Comparison of ENCODE assay signal across 15 mouse cellular contexts in genomic region chr6:38240618-38241017, GRCm38 (mm10). TPM values are rescaled to one million over a fixed set of nuclear protein-coding genes. Genes with fewer than 3 reads are reported as not detected.
DNase-seq lines count a peak whose midpoint lies in the region; ATAC-seq lines count a peak whose summit lies in the region.
"Had no signal": no experiment of that assay in that cellular context is flagged by ENCODE, and none has a peak within 500 bp of the region (broad histone marks: within the 10 kb centered on the region; RNA-seq: fewer than 3 reads in every experiment).

No protein-coding gene starts in this region.

- H3K4me2 ChIP-seq in hindbrain, embryonic 14.5 days (replicated peaks), result no peak overlapping the region
- H3K4me2 ChIP-seq: embryonic facial prominence, embryonic 15.5 days had no signal

- H3K27me3 ChIP-seq in hindbrain, embryonic 14.5 days (ENCODE audit: control insufficient read depth, insufficient read depth, low read length), result no peaks in the 10 kb centered on the region
- no peaks in the 10 kb centered on the region for H3K27me3 ChIP-seq in hindbrain, embryonic 10.5 days (ENCODE audit: insufficient read depth, poor library complexity, severe bottlenecking)
- H3K27me3 ChIP-seq: embryonic facial prominence, embryonic 15.5 days had no signal

- H3K36me3 ChIP-seq in hindbrain, embryonic 14.5 days (replicated peaks; ENCODE audit: control insufficient read depth, insufficient read depth), result no peaks in the 10 kb centered on the region
- peaks cover 17% of the 10 kb centered on the region; the same call in 1 of the 2 replicates for H3K36me3 ChIP-seq in hindbrain, embryonic 10.5 days
- H3K36me3 ChIP-seq: embryonic facial prominence, embryonic 15.5 days had no signal

- H3K4me3 ChIP-seq in hindbrain, embryonic 14.5 days (replicated peaks; ENCODE audit: low read length), result no peak overlapping the region
- H3K4me3 ChIP-seq in hindbrain, embryonic 10.5 days, result no peak overlapping the region
- H3K4me3 ChIP-seq: embryonic facial prominence, embryonic 15.5 days; heart, adult 2 months had no signal

- peaks cover 17% of the 10 kb centered on the region for H3K4me1 ChIP-seq in hindbrain, embryonic 14.5 days (replicated peaks; ENCODE audit: control insufficient read depth, insufficient read depth, low read length)
- H3K4me1 ChIP-seq in hindbrain, embryonic 10.5 days (replicated peaks), result peaks cover 7% of the 10 kb centered on the region; the same call in 1 of the 2 replicates

- 74% methylated on average over 5 of the region's 5 CpGs for WGBS in hindbrain, embryonic 14.5 days
- WGBS in hindbrain, embryonic 10.5 days, result 91% methylated on average over 5 of the region's 5 CpGs

- H3K9ac ChIP-seq in hindbrain, embryonic 14.5 days, result no peak overlapping the region
- H3K9ac ChIP-seq: embryonic facial prominence, embryonic 15.5 days; liver, embryonic 14.5 days had no signal

- H3K27ac ChIP-seq in hindbrain, embryonic 14.5 days, result no peak overlapping the region
- H3K27ac ChIP-seq in hindbrain, embryonic 10.5 days, result no peak overlapping the region
- H3K27ac ChIP-seq: embryonic facial prominence, embryonic 15.5 days; heart, adult 2 months; liver, embryonic 14.5 days had no signal

- no peak for DNase-seq in hindbrain, embryonic 14.5 days (ENCODE audit: low spot score)
- DNase-seq in hindbrain, embryonic 10.5 days (ENCODE audit: low spot score), result no peak
- DNase-seq in right cerebral cortex, adult 2 months (ENCODE audit: low spot score in 2 of 2), result peak; percentile 74
- no peak for DNase-seq in right cerebral cortex, postnatal 10 days (ENCODE audit: low spot score in 2 of 2)
- peak; percentile 51 to 58 for DNase-seq in layer of hippocampus, postnatal 36 days
- peak; percentile 87 for DNase-seq in telencephalon, adult 2 months (ENCODE audit: low read depth, low spot score)
- no peak for DNase-seq in cerebellum, postnatal 4 days (ENCODE audit: low spot score in 2 of 2)
- no peak for DNase-seq in yolk sac, embryonic 10.5 days (ENCODE audit: low spot score)
- DNase-seq: cerebellum, adult 18-20 months; heart, adult 2 months; lung, postnatal 14 days; retina, postnatal 1 day; thymus, adult 2 months had no signal

- H3K9me3 ChIP-seq in hindbrain, embryonic 14.5 days (ENCODE audit: control insufficient read depth, low read length), result no peaks in the 10 kb centered on the region
- H3K9me3 ChIP-seq in hindbrain, embryonic 10.5 days, result no peaks in the 10 kb centered on the region
- H3K9me3 ChIP-seq: embryonic facial prominence, embryonic 15.5 days had no signal

- 0 out of 2 replicates have a peak, but pooled peaks have one; percentile 24 for ATAC-seq in hindbrain, embryonic 14.5 days (ENCODE audit: low FRiP score)

RNA-seq across cellular contexts. Expression of gene D630045J12Rik, which starts 13.2 kb away (rescaled TPM):
- 18.8 and 19.0 TPM in 2 replicates for polyA plus RNA-seq in hindbrain, embryonic 14.5 days (2014; fragmentation: Nextera tagmentation; extraction: Ambion mirVana)
- 6.9 and 8.4 TPM in 2 replicates for polyA plus RNA-seq in hindbrain, embryonic 10.5 days (2016; fragmentation: Nextera tagmentation; extraction: Ambion mirVana)
- total RNA-seq in layer of hippocampus, postnatal 36 days (2021), result 10 to 100 TPM; 37.0 to 39.5 TPM

RNA-seq across cellular contexts. Expression of gene Zc3hav1l, which starts 58.4 kb away (rescaled TPM):
- polyA plus RNA-seq in hindbrain, embryonic 14.5 days (2014; fragmentation: Nextera tagmentation; extraction: Ambion mirVana), result 8.9 and 9.3 TPM in 2 replicates
- polyA plus RNA-seq in hindbrain, embryonic 10.5 days (2016; fragmentation: Nextera tagmentation; extraction: Ambion mirVana), result 13.0 and 15.2 TPM in 2 replicates
- total RNA-seq in layer of hippocampus, postnatal 36 days (2021), result 1 to 10 TPM; 4.3 to 4.9 TPM

Comparison
In these comparisons a context has a peak if more than half of its experiments do, and no peak if none do; other contexts are left out.
1. DNase-seq: peak in right cerebral cortex, adult 2 months (2 of 2), layer of hippocampus, postnatal 36 days (2 of 2) and telencephalon, adult 2 months (single experiment); none in hindbrain, embryonic 14.5 days (single experiment), hindbrain, embryonic 10.5 days (single experiment), right cerebral cortex, postnatal 10 days (0 of 2), cerebellum, postnatal 4 days (0 of 2) and yolk sac, embryonic 10.5 days (single experiment).